Mouse (Mus musculus) frontal cortex, postnatal 36 days (tissue): Measurements from ENCODE around the gene Atp5b.
"Not testable (repeated sequence)": the region's sequence is repeated elsewhere in the genome, so short reads cannot be mapped to it uniquely, and the experiment has no call there.

ENCODE experiments used
- DNase-seq, 2 experiments: peaks; one replicate each; pipeline ENCODE4 v3.0.0; 2022; ENCODE audit warnings: low spot score in 2 of 2

Gene Atp5b

DNA sequence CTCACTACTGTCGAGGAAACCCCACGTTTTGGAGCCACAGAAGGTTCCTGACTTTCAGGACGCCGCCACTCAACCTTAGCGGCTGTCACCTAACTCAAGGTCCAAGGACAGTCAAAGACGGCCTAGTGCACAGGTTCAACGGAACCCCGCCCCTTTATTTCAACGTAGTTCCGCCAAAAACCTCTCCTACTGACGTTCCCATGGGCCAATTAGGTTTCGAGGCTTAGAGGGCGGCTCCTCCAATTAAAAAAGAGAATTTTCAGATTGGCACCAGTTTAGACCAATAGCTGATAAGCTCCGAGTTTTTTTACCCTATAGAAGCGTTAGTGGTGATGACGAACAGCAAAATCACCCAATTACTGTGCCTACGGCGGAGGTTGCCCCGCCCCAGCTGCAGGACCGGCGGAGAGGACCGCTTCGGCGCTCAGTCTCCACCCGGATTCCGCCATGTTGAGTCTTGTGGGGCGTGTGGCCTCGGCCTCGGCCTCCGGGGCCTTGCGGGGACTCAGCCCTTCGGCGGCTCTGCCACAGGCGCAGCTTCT is at the start of gene Atp5b:
Atp5b (plus strand) TSS at position 394 of the 542 bp plus-strand sequence.
- DNase-seq: peak; percentile 97 to 100

DNA sequence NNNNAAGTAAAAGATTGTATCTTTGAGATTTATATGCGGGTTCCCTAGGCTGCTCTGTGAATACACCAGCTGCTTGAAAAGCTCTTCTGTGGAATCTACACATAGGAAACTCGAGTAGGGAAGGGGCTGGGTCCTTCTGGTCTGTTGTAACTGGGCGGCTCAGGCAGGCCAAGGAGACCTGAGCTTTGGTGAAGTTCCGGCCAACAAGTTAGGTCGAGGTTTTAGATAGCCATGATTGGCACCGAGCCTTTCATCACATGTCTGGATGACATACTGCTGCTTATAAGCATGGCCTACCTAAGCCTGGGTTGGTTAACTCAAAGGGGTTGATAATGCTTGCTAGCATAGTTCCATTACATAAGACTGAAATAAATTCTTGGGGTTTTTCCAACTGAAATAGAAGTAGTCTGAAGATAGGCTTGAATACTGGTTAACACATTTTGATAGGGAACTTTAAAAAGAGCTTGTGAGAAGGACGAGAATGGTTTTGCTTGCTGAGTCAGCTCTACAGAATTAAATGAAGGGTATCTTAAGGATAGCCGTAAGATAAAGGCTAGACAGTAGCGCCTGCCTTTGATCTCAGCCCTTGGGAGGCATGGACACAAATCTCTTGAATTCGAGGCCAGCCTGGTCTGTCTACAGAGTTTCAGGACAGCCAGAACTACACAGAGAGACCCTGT is 46.2 kb upstream of the Atp5b start:
- peak; percentile 41 to 51 for DNase-seq

DNA sequence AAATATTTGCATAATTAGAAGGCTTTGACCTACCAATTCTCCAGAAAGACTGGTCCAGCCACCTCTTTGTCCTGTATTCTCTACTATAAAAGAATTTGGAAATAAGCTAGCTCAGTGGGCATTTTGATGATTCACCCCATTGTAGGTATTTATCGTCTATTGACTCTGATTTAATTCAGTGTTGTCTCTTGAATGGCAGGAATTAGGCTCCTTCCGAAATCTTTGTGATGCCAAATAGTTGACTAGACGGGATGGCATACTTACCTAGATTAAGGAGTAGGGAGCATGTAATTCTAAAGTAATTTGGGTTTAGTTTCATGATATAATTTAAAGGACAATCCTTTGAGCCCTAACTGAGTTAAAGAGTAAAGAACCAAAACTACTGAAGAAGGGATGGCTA is 45.2 kb upstream of the Atp5b start:
- no peak for DNase-seq

DNA sequence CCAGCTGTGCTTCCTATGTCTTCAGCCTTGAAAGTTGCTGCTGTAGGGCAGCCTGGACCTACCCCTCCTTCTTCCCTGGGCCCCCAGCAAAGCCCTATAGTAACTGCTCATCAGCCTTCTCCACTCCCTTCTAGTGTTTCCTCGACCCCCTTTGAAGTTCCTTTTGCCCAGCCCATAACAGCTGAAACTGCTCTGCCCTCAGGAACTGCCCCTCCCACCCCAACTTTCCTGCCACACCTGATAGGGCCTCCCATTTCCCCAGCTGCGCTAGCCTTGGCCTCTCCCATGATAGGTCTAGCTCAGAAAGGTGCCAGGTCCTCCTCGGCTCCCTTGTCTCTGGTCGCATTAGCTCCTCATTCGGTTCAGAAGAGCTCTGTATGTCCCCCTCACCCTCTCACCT is 43.9 kb upstream of the Atp5b start:
- DNase-seq: no peak

DNA sequence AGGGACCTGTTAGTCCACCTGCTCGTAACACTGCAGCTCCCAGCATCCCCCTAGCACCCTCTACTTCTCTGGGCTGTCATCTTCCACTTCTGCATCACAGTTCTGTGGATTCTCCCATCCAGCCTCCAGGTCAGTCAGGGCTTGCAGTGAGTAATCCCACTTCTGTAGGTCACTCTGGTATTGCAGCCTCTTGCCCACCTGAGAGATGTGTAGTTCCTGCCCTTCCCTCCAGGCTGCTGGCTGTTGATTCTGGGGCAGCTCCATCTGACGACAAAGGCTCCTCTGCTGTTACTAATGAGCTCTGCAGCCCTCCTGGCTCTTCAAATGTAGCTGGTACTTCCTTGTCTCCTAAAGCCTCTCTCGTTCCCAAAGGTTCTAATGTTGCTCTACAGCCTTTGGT is 43.2 kb upstream of the Atp5b start:
- no peak for DNase-seq

GRCm38 (mm10) chr10:128040293-128040692 is 42.8 kb upstream of the Atp5b start:
- DNase-seq: no peak

DNA sequence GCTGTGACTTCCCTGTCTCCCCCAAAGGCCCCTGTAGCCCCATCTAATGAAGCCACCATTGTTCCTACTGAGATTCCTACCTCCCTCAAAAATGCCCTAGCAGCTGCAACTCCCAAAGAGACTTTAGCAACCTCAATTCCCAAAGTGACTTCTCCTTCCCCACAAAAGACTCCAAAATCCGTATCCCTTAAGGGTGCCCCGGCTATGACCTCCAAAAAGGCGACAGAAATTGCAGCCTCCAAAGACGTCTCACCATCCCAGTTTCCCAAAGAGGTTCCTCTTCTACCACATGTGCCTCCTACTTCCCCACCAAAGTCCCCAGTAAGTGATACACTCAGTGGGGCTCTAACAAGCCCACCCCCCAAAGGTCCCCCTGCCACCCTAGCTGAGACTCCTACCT is 41.4 kb upstream of the Atp5b start:
- no peak for DNase-seq

GRCm38 (mm10) chr10:128042466-128042865 is 40.6 kb upstream of the Atp5b start:
- no peak for DNase-seq

GRCm38 (mm10) chr10:128043041-128043835 is 39.8 kb upstream of the Atp5b start:
- DNase-seq: no peak

DNA sequence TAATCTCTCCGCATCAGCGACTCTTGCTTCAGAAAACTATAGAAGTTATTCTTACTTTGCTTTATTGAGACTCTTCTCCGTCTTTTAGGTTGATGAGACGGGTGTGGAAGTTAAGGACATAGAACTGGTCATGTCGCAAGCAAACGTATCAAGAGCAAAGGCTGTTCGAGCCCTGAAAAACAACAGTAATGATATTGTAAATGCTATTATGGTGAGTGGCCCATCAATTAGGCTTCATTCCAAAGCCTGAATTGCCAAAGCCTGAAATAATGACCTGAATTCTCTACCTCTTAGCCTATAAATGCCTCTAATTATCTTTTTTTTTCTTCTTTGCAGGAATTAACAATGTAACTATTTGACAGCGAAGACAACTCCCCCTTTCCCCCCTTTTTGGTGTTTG is 34.9 kb upstream of the Atp5b start:
- no peak for DNase-seq

DNA sequence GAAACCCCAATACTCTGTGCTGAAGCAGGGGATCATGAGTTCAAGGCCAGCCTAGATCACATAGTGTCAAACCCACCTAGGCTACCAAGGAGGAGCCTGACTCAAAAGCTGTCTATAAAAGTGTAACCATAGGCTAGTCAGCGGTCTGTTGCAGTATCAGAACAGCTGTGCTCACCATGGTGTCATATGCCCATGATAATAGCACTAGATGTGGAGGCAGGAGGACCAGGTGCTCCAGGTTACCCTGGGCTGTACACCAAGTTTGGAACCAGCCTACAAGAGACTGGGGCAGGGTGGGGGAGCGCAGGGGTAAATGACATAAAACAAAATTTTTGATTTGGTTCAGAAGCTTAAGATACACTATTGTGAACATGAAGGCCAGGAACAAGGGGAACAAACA is 33.3 kb upstream of the Atp5b start:
- DNase-seq: no peak

- DNase-seq: no peak
These were observed 32.7 kb upstream of the Atp5b start for GRCm38 (mm10) chr10:128050355-128050754.

DNA sequence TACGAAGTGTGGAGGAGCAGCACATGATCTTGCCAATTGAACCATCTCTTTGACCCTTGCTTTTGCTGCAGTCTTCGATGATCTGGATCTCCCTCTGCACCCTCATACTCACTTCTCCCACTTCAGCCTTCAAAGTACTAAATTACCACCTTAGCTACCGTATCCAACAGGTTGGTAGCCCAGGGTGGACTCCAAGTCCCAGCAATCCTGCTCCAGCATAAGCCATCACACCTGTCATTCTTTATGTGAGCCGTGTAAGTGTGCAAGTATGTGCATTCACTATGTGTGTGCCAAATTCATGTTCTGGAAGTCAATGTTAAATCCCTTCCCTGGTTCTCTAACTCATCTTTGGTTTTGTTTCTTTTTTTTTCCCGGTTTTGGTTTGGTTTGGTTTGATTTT is 31.5 kb upstream of the Atp5b start:
- no peak for DNase-seq

DNA sequence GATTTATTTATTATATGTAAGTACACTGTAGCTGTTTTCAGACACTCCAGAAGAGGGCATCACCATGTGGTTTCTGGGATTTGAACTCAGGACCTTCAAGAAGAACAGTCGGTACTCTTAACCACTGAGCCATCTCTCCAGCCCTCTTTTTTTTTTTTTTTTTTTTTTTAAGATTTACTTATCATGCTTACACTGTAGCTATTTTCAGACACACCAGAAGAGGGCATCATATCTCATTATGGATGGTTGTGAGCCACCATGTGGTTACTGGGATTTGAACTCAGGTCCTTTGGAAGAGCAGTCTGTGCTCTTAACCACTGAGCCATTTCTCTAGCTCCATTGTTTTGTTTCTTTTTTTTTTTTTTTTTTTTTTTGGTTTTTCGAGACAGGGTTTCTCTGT is 30.9 kb upstream of the Atp5b start:
- DNase-seq: not testable (repeated sequence)

DNA sequence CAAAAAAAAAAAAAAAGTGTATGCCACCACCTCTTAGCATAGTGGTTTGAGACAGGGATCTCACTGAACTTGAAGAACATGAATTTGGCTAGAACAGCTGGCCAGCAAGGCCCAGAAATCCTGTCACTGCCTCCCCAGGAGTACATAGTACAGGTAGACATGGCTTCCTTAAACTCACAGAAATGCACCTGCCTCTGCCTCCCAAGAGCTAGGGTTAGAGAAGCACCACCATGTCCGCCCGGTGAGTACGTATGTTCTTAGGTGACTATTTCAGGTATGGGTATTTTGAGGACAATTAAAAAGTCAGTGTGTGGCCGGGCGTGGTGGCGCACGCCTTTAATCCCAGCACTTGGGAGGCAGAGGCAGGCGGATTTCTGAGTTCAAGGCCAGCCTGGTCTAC is 30.1 kb upstream of the Atp5b start:
- DNase-seq: no peak

DNA sequence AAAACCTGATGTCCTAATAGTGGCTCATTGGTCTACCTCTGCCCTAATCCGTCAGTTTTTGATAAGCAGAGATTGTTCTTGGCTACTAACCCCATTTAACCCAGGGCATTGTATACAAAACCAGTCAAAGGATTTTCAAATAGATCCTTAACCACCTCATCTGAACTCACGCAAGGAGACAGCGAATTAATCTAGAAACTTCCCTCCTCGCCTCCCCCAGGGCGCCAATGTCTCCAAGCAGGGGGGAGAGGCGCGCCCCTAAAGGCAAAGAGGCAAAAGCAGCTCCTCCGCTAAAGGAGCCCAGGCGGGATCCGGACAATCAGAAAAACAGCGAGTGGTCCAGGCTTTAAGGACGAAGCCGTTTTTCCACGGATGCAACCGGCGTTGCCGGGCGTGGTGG is 24.9 kb upstream of the Atp5b start:
- DNase-seq: no peak

- peak; percentile 96 for DNase-seq
These were observed 24.4 kb upstream of the Atp5b start, which contains the start of gene Ptges3 for GRCm38 (mm10) chr10:128058601-128059151. Ptges3 (plus strand) TSS chr10:128058954.

DNA sequence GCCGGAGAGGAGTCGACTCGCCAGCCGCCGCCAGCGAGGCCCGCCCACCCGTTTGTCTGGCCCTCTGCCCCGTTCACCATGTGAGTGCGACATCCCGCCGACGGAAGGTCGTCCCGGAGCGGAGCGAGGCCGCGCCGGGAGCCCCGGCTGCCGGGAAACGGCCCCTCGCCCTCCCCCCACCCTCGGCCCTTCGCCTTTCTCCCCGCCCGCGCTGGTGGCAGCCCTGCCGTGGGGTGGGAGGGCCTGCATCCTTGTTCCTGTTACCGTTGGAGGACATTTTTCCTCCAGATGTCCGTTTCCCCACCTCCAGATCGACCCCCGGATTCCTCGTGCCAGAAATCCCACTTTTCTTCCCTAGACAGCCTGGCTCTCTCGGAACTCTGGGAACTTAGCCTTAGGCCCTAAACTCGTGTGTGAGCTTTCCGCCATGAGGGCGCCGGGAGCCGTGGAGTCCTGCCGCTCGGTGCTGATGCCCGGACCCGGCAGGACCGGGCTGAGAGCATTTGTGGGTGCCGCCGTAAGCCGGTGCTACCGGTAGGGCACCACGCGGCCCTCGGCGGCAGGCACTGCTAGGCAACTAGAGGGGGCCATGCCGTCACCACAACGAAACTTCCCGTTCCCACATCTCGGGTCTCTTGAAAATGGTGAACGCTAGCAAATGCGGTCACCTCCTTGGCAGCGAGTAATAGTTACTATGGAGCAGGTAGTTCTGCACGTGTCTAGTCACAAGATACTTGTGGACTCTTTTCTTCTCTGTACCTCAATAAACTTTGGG is 23.7 kb upstream of the Atp5b start:
- peak in 1 of 2 experiments; percentile 41 for DNase-seq

DNA sequence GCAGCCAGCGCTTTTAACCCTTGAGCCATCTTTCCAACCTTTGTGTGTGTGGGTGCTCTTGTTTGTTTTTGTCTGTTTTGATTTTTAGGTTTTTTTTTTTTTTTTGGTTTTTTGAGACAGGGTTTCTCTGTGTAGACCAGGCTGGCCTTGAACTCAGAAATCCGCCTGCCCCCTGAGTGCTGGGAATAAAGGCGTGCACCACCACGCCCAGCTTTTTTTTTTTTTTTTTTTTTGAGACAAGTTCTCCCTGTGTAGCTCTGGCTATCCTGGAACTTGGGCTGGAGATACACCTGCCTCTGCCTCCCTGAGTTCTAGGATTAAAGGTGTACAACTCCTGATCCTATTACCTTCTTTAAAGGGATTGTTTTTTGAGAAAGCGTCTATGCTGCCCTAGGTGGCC is 22.0 kb upstream of the Atp5b start:
- DNase-seq: no peak

DNA sequence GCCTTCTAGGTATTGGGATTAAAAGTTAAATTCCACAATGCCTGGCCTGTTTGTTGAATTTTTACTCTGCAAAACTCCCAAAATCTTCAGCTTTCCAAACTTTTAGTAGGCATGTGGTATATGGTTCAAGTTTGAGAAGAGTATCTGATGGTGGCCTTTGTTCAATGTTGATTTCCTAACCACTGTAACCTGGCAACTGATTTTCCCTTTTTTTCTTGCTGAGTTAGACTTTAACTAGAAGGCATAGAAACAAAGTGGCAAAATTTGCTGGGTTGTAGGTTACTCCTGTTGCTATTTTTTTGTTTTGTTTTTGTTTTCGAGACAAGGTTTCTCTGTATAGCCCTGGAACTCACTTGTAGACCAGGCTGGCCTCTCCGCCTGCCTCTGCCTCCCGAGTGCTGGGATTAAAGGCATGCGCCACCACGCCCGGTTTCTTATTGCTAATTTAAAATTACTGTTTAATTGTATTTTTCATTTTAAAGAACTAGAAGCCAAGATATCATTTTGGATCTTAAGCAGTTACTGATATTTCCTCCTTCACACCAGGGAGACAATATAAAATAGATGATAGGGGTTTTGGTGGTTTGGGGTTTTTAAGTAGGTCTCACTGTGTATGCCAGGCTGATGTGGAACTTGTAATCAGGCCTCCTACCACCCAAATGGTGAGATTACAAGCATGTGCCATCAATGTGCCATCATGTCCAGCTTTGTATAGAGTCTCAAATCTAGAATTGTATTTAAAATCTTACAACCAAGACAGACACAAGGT is 20.7 kb upstream of the Atp5b start:
- no peak for DNase-seq

- no peak for DNase-seq
These were observed 17.0 kb upstream of the Atp5b start for GRCm38 (mm10) chr10:128066072-128066471.
